Mouse (Mus musculus): Measurements from ENCODE around the gene Actl6b. TPM values are rescaled to one million over a fixed set of nuclear protein-coding genes. Genes with fewer than 3 reads are reported as not detected.

Gene Actl6b
- total RNA-seq, 2 experiments from 2014 or later, result not detected

DNA sequence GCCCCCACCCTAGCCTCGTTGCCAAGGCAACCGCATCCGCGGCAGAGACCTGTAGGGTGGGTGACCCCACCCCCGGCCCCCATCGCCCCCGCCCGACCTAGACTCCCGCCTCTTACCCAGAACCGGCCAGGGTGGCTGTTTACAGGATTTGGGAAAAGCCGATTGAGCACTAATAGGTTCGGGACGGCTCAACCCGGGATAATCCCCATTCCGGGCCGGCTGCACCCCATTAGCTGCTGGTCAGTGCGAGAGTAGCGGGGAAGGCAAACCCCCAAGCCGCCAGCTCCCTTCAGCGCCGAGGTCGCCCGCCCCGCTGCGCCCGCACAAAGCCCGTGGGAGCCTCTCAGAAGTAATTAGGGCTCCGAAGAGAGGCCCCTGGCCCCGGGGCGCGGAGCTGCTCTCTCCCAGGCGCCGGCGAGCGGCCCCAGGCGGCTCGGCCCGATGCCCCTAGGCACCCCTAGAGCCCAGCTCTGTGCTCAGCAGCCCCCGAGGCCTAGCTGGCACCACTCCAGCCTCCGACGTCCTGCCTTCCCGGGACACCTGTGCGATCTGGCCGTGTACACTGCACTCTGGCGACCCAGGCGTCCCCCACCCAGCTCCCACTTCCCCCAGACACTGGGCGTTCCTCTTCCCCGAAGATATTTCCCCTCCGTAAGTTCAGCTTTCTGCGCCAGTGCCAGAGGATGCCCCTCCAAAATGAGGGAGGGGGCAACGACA lies 21.7 kb upstream of the Actl6b start:
- DNase-seq, result peak; percentile 81
- TF ChIP-seq CTCF (IDR thresholded peaks at IDR 0.05), result no peak

DNA sequence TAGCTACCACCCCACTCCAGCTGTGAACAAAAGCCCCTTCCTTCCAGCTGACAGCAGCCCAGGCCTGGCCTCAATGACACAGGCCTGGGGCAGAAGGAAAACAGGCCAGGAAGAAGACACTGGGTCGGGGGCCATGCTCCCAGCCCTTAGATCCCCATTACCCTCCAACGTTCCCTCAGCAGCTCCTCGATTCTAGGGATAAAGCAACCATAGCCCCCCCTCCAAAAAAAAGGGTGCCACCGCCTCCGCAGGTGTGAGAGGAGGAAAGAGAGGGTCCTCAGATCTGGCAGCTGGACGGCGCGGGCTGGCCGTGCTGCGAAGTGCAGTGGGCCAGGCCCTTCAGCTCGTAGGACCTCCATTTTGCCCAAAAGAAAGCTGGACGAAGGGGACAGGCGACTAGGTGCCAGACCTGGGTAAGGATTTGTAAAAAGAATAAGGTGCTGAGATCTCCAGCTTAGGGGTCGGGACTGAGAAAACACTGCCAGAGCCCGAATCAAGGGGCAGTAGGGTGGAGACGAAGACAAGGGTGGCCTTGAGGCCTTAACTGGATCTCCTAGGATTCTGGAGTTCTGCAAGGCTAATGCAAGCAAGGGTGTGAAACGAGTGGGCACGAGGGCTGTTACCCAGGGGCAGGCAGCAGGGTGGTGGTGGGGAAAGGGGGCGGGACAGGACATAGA lies 21.0 kb upstream of the Actl6b start:
- Histone ChIP-seq H3K27ac (peak overlapping the region; percentile 98), H3K4me3 (peak overlapping the region; percentile 94)
- intact Hi-C loops (cut with DNase I), result loop anchor here (2.0 to 5.0 kb wide), 3 partner anchors 70 to 640 kb away; partner anchors contain the start of genes Ap4m1, Mcm7, Mospd3 and Ppp1r35
- TF ChIP-seq CTCF (IDR thresholded peaks at IDR 0.05), result no peak
- peak; percentile 52 for DNase-seq

More for the DNA sequence above, 21.7 kb upstream of the Actl6b start:
- Histone ChIP-seq H3K4me3 (peak overlapping the region; percentile 94), H3K27ac (peak overlapping the region; percentile 98)
- intact Hi-C loops (cut with DNase I), result loop anchor here (2.0 to 5.0 kb wide), 3 partner anchors 71 to 641 kb away; partner anchors contain the start of genes Ap4m1, Mcm7, Mospd3 and Ppp1r35

DNA sequence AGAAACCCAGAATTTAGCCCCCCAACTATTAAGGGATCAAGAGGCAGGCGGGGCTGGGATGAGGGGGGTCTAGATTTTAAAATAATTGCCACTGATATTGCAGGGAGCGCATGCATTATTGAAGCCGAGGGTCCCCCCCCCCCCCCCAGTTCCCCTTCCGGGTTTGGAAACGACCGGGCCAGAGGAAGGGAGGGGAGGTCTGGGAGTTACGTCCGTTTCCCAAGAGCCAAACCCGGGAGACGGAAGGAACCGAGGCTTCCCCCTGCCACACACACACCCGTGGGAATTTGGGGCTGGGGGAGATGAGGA lies 20.6 kb upstream of the Actl6b start:
- intact Hi-C loops (cut with DNase I), result loop anchor here (1.0 to 5.0 kb wide), 4 partner anchors 30 to 640 kb away; partner anchors contain the start of genes Ap4m1, Mcm7, Mospd3 and Pop7
- TF ChIP-seq CTCF (IDR thresholded peaks at IDR 0.05), result no peak
- Histone ChIP-seq H3K4me3 (peak overlapping the region; percentile 94), H3K27ac (peak overlapping the region; percentile 98)
- no peak for DNase-seq

- peak within 1 kb of the TSS; percentile 98 for H3K27ac ChIP-seq
- intact Hi-C loops (cut with DNase I), result loop anchor here (1.0 to 5.0 kb wide), 4 partner anchors 31 to 639 kb away; partner anchors contain the start of genes Ap4m1, Mcm7, Mospd3 and Pop7
- peak within 1 kb of the TSS; percentile 94 for H3K4me3 ChIP-seq
- DNase-seq, result peak; percentile 99
- peak; percentile 7; the same call in 1 of the 2 replicates for TF ChIP-seq CTCF (IDR thresholded peaks at IDR 0.05)
Observed at GRCm38 (mm10) chr5:137533117-137533827, 20.0 kb upstream of the Actl6b start, which contains the start of the genes Epo and Gnb2. Epo (minus strand) TSS chr5:137533242. Gnb2 (minus strand) TSS chr5:137533510.

- Histone ChIP-seq H3K4me3 (no peak overlapping the region), H3K27ac (peak overlapping the region; percentile 51; the same call in 1 of the 2 replicates)
- peak; percentile 42 for DNase-seq
- intact Hi-C loops (cut with DNase I), result loop anchor here (5.0 kb wide), 2 partner anchors 68 to 638 kb away; partner anchors contain the start of genes Ap4m1, Mcm7 and Mospd3
- TF ChIP-seq CTCF (IDR thresholded peaks at IDR 0.05), result no peak
Observed at GRCm38 (mm10) chr5:137534762-137535161, 18.6 kb upstream of the Actl6b start.

DNA sequence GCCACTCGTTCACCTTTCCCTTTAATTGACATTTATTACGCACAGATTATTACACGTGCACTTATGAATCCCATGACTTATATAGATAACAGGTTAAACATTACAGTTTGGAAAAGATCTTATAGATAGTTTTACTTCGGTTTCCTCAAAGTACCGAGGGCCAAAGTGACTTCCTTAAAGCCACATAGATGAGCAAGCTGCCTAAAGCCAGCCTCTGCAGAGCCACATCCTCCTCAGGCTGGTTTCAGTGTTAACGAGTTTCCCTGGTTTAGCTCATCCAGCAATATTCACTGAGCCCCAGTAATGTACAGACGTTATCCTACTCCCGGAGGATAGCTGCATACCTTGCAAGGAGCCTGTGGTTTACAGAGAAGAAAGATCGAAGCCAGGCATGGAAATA lies 18.0 kb upstream of the Actl6b start:
- H3K4me3 ChIP-seq, result no peak overlapping the region
- no peak for TF ChIP-seq CTCF (IDR thresholded peaks at IDR 0.05)
- H3K27ac ChIP-seq, result no peak overlapping the region
- no peak for DNase-seq
- intact Hi-C loops (cut with DNase I), result no loop called here

DNA sequence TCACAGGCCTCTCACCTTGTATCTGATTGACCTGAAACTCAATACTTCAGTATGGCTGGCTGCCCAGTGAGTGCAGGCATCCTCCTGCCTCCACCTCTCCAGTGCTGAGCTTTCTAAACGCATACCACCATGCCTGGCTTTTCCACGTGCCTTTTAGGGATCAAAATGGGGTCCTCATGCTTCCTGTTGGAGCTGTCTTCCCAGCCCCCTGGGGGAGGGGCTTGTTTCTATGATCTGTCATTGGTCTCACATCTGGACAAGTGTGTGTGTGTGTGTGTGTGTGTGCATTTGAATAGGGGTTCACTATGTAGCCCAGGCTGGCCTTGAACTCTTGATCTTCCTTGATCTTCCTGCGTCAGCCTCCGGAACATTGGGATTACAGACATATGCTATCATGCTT lies 15.9 kb upstream of the Actl6b start:
- no peak for DNase-seq
- no peak for TF ChIP-seq CTCF (IDR thresholded peaks at IDR 0.05)
- Histone ChIP-seq H3K27ac (no peak overlapping the region), H3K4me3 (no peak overlapping the region)
- intact Hi-C loops (cut with DNase I), result no loop called here

DNA sequence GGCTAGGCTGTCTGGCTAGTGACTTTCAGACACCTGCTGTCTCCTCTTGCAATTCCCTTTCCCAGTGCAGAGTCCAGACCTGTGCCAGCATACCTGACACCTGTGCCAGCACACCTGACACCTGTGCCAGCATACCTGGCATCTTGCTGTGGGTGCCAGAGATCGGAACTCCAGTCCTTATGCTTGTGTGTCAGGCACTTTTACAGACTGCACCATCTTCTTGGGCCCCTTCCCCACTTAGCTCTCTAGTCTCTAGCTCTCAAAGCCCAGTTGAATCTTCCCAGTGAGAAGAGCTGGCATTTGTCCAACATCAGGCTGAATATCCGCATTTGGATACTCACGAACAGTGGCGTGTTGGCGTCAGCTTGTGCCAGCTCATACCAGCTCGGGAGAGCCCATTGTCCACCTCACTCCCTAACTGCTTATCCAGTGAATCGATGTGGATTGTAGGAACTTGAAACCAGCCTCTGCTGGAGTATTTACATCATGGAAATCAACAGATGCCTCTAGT lies 14.0 kb upstream of the Actl6b start:
- Histone ChIP-seq H3K4me3 (no peak overlapping the region), H3K27ac (no peak overlapping the region)
- no peak for TF ChIP-seq CTCF (IDR thresholded peaks at IDR 0.05)
- intact Hi-C loops (cut with DNase I), result no loop called here
- DNase-seq, result no peak

DNA sequence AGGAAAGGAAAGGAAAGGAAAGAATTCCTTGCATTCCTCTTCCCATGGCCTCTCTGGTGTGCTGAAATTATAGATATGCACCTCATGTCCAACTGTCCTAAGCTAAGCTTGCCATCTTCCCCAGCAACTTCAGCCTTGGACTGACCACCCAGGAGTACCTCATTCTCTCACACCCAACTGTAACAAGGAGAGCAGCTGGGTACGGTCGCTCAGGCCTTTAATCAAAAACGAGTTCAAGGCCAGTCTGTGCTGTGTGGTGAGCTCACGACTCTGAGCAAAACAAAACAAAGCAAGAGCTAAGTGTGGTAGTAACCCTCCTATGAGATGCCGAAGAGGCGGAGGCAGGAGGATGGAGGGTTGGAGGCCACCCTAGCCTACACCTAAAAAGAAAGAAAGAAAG lies 12.3 kb upstream of the Actl6b start:
- no peak overlapping the region for H3K27ac ChIP-seq
- no peak for TF ChIP-seq CTCF (IDR thresholded peaks at IDR 0.05)
- intact Hi-C loops (cut with DNase I), result no loop called here

DNA sequence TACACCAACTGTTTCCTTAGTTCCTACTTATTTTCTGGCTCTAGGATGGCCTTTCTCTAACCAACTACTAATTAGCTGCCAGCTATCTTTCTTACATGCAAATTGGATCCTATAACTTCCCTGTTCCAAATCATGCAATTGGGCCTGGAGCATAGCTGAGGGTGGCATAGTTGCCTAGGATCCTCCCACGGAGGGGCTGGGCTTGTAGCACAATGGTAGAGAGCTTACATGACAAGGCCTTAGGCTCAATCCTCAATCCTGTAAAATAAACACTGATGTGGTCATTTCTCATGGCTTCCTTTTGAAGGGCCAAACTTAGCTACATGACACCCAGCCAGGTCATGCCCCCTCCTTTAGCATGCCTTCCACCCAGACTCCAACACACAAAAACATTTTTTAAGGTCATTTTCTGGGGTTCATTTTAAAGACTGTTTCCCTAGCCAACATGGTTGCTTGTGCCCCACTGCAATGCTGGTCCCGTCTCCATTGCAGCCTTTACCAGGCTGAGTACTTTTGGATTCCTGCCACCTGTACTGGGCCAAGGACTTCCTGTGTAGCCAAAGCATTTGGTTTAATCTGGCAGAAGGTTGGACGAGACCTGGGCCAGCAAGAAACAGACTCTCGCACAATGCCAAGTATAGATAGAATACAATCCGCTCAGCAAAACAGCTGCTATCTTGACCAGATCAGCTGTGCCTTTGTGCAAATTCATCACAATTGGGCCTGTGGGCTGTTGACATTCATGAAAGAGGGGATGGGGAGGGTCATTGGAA lies 11.4 kb upstream of the Actl6b start:
- no peak overlapping the region for H3K4me3 ChIP-seq
- TF ChIP-seq CTCF (IDR thresholded peaks at IDR 0.05), result no peak
- intact Hi-C loops (cut with DNase I), result no loop called here
- DNase-seq, result no peak
- no peak overlapping the region for H3K27ac ChIP-seq

More for the DNA sequence above, 12.3 kb upstream of the Actl6b start:
- no peak overlapping the region for H3K4me3 ChIP-seq
- no peak for DNase-seq

DNA sequence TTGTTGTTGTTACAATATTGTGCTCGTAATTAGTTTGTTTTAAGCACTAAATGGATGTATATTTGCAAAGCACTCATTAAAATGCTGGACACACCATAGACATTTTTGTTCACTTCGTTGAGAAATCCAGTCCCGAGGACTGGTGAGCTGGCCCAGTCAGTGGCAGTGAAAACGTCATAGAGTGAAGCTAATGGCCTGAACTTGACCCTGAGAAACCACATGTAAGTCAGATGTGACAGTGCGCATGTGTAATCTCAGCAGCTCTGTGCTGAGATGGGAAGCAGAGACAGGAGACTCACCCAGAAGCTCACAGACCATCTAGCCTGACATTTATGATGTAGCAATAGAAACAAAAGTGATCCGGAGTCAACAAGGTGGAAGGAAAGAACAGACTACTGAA lies 8.4 kb upstream of the Actl6b start:
- DNase-seq, result no peak
- Histone ChIP-seq H3K4me3 (no peak overlapping the region), H3K27ac (no peak overlapping the region)
- intact Hi-C loops (cut with DNase I), result no loop called here
- no peak for TF ChIP-seq CTCF (IDR thresholded peaks at IDR 0.05)

DNA sequence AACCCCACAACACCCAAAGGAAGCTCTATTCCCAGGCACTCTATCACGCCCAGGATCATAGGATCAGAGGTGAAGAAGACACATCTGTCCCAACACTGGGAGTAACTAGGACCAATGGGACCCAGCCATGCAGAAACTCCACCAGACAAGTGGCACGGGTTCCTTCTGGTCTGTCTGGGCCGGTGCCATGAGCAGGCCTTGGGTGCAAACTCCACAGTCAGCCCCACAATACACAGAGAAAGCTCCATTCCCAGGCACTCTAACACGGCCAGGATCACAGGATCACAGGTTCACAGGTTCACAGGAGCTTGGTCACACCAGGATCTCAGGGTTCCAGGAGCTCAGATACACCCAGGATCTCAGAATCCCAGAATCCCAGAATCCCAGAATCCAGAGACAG lies 7.7 kb upstream of the Actl6b start:
- TF ChIP-seq CTCF (IDR thresholded peaks at IDR 0.05), result no peak
- Histone ChIP-seq H3K4me3 (no peak overlapping the region), H3K27ac (no peak overlapping the region)
- intact Hi-C loops (cut with DNase I), result no loop called here
- DNase-seq, result no peak
